Mouse (Mus musculus) neutrophil, adult 59 days (primary cell): Measurements from ENCODE around the gene Stradb. TPM values are rescaled to one million over a fixed set of nuclear protein-coding genes. Genes with fewer than 3 reads are reported as not detected.

ENCODE experiments used
- total RNA-seq, 2 experiments: library from RNA; stranded (reverse); gene quantifications; 1 replicate in 1 of 2; 2 replicates in 1 of 2; pipeline ENCODE4 v1.2.4; 2023

Gene Stradb
- 10 to 100 TPM; 14.0 to 20.9 TPM for total RNA-seq

GRCm38 (mm10) chr1:58973366-58974221 is at the start of gene Stradb, which contains the start of gene Trak2:
Stradb (plus strand) TSS chr1:58973522.
Trak2 (minus strand) TSS chr1:58973430.

Other genes starting within 250 kb of the Stradb start
- 10 to 100 TPM; 44.7 to 48.2 TPM for gene Casp8, start 178.1 kb upstream of the Stradb start, total RNA-seq
- gene Trak2, start 92 bp upstream of the Stradb start, total RNA-seq = 10 to 100 TPM; 46.6 to 72.7 TPM
- not detected for gene C2cd6, start 121.4 kb downstream of the Stradb start, total RNA-seq
- 1 to 10 TPM; 3.1 to 5.4 TPM for gene Tmem237, start 146.9 kb downstream of the Stradb start, total RNA-seq
- under 1 TPM; 0.15 to 0.40 TPM for gene Mpp4, start 189.9 kb downstream of the Stradb start, total RNA-seq